Mouse (Mus musculus) small intestine, adult 10 weeks (tissue): ENCODE measurements around the gene Ccdc185. TPM values are rescaled to one million over a fixed set of nuclear protein-coding genes. Genes with fewer than 3 reads are reported as not detected.

ENCODE experiments used
- polyA plus RNA-seq: library from polyadenylated mRNA; stranded (reverse); fragments of 350-450 nt; fragmentation: Illumina TruSeq; extraction: RNeasy Lipid Tissue Mini Kit (QIAGEN cat#74804); gene quantifications from one replicate; pipeline ENCODE4 v1.2.3, GENCODE M21; 2014; ENCODE audit warnings: low replicate concordance

Gene Ccdc185
- not detected for polyA plus RNA-seq

GRCm38 (mm10) chr1:182749080-182749479 lies at the start of gene Ccdc185:
Ccdc185 (minus strand) TSS chr1:182749180.

GRCm38 (mm10) chr1:182763716-182764461 lies 14.9 kb upstream of the Ccdc185 start, which contains the start of gene Susd4:
Susd4 (plus strand) TSS chr1:182763860.

Other genes with a start within 250 kb of the Ccdc185 start
- 15.0 TPM for gene Capn2, start 231.6 kb downstream of the Ccdc185 start, polyA plus RNA-seq
- gene Capn8, start 184.2 kb downstream of the Ccdc185 start, polyA plus RNA-seq, result 1.6 TPM
- gene Susd4, start 14.7 kb upstream of the Ccdc185 start, polyA plus RNA-seq, result 0.19 TPM
- gene Tlr5, start 205.6 kb upstream of the Ccdc185 start, polyA plus RNA-seq, result 0.48 TPM